Mouse (Mus musculus): Measurements from ENCODE around the gene Spns1.

GRCm38 (mm10) chr7:126369393-126369792 is 7.9 kb downstream of the Spns1 start, which contains the start of gene Lat:
- TF ChIP-seq FLI1 (IDR thresholded peaks at IDR 0.05; ENCODE audit: low read length) (no peak), GATA1 (IDR thresholded peaks at IDR 0.05; ENCODE audit: borderline replicate concordance, low read length) (no peak)

All from megakaryocyte, embryonic 14.5 days (primary cell).